Mouse (Mus musculus) bone marrow macrophage, adult 2 months (primary cell): ENCODE data around the gene Prr14.

Experiments used
- CTCF ChIP-seq: IDR thresholded peaks from 2 replicates; pipeline ENCODE4 v1.5.1; 2012; ENCODE audit warnings: low read depth, mild to moderate bottlenecking, low read length, moderate library complexity
- POLR2A ChIP-seq: IDR thresholded peaks from 2 replicates; pipeline ENCODE4 v1.6.1; 2012; ENCODE audit warnings: mild to moderate bottlenecking, low read depth, low read length, borderline replicate concordance

- TF ChIP-seq CTCF, result no peak
- no peak for TF ChIP-seq POLR2A
Measured at GRCm38 (mm10) chr7:127411418-127411817, 48.0 kb upstream of the Prr14 start.
